Mouse (Mus musculus) left cerebral cortex, adult 9 months (tissue): Measurements from ENCODE around the gene Gm10073.
"Not testable (repeated sequence)": the region's sequence is repeated elsewhere in the genome, so short reads cannot be mapped to it uniquely, and the experiment has no call there.

Source experiments
- DNase-seq, 2 experiments: peaks; one replicate each; pipeline ENCODE4 v3.0.0; 2022; ENCODE audit warnings: low spot score in 2 of 2

Gene Gm10073

DNA sequence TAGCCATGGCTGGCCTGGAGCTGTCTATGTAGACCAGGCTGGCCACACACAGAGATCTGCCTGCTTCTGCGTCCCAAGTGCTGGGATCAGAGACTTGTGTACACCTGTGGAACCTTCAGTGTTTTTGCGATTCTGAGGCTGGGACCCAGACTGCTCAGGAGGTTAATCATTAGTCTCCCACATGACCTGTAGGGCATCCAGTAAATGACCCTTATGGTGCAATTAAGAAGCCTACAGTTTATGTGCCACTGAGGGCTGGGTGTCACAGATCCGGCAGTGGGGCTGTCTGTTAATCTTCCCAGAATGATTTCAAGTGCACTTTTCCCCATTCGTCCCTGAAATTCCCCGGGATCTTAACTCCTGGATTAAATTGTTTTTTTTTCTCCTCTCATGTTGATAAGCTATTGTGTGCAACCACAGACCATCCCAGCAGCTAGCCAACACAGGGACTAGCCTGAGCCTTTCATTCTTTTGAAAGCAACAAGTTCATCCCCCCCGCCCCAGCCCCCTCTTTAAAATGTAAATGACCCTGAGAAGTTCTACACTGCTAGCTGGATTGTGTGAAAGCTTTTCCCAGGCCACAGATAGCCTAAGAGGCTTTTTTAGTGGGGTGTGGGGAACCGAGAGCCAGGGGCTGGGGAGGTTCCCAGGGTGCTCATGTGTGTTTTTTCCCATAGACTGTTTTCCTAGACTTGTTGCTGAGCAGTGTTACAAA, 26.2 kb upstream of the Gm10073 start:
- no peak for DNase-seq

DNA sequence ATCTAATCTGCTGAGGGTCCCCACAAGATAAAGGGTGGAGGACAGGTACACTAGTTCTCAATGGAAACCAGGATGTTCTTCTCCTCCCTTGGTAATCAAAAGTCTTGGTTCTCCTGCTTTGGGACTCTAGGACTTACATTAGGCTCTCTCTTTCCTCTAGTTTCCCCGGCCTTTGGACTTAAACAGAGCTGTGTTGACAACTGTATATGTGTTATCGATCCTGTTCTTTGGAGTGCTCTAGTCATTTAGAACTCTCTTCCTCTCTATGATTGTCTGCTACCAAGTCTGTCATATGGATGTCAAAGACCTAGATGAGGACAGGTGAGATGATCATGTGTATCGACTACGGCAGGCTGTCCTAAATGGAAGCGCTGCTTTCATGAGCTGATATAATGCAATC, 23.8 kb upstream of the Gm10073 start:
- DNase-seq: no peak

DNA sequence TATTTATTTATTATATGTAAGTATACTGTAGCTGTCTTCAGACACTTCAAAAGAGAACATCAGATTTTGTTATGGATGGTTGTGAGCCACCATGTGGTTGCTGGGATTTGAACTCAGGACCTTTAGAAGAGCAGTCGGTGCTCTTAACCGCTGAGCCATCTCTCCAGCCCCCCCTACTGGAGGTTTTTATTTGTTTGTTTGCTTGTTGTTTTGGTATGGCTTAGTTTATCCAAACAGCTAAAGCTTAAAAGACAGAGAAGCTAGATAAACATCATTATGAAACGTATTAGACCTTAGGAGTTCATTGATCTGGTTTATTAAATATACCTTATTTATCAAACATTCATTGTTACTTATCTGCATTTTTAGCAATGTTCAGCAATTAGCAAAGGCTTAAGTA, 22.4 kb upstream of the Gm10073 start:
- DNase-seq: not testable (repeated sequence)

DNA sequence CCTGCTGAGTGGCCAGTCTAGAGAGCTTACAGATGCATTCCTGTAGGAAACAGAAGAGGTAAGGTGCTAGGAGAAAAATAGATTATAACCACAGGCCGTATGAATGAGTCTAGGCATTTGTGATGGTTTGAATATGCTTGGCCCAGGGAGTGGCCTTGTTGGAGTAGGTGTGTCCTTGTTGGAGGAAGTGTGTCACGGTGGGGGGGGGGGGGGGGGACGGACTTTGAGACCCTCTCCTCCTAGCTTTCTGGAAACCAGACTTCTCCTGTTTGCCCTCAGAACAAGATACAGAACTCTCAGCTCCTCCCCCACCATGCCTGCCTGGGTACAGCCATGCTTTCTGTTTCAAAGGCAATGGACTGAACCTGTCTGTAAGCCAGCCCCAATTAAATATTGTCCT, 19.2 kb upstream of the Gm10073 start:
- no peak for DNase-seq

DNA sequence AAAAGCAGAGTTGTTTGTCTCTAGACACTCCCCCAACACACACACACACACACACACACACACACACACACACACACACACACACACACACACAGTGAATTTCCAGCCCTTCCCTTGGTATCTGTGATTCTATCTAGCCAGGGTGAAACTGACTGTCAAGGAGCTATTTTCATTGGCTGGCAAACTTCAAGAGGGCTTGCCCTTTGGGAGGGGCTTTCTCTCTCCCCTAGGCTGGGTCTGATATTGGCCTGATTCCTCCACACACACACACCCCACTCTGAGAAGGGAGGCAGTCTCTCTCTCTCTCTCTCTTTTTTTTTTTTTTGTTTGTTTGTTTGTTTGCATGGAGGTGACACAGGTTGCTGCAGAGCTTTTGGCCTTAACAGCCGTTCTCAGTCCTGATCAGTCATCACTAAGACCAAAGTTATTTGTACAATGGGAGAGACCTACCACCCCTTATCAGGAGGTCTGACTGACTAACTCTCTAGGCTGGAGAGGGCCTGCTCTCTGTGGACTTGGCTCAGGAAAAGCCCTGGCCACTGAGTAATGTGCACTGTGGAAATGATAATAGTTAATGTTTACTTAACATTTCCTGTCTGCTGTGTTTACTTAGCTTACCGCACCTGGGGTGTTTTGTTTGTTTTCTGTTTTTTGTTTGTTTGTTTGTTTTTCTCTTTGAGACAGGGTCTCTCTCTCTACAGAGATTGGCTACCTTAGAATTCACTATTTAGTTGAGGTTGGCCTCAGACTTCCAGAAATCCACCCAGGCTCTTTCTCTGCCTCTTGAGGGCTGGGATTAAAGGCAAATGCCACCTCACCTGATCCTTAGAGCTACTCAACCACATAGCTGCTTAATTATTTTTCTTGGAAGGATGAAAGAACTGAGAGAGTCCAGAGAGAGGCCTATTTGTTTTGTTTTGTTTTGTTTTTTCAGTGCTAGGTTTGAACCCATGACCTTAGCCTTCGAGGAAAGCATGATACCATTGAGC, 15.5 kb upstream of the Gm10073 start:
- no peak for DNase-seq

DNA sequence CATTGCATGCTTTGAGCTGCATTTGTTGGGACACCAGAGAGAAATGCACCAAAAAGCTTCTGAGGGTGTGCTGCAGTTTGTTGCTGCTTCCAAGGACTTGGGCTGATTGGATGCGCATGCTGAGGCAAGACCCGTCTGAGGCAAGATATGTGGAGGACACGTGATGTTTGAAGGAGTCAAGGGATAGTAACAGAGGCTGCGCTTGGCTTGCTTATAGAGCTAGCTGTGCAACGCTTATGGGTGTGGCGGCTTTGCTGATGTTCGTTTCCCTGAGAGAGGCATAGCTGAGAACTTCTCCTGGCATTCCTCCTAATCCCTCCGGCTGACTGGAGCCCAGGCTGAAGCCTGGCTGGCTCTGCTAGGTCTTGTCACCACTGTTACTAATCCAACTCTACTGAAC, 13.6 kb upstream of the Gm10073 start:
- no peak for DNase-seq

DNA sequence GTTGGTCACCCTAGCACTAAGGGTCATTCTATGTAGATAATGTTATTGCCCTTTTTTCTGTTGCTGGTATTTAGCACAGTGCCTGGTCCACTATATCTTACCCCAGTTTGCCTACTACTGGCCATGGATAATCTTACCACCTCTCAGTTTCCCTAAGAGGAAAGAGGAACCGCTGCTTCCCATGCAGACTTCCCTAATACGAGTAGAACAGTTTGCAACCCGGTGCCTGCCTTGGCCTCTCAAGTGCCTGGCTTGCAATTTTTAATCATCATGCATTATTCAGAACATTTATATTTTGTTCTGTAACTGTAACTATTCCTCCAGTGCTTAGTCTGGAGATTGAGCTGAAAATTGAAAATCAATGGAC, 12.4 kb upstream of the Gm10073 start:
- no peak for DNase-seq

DNA sequence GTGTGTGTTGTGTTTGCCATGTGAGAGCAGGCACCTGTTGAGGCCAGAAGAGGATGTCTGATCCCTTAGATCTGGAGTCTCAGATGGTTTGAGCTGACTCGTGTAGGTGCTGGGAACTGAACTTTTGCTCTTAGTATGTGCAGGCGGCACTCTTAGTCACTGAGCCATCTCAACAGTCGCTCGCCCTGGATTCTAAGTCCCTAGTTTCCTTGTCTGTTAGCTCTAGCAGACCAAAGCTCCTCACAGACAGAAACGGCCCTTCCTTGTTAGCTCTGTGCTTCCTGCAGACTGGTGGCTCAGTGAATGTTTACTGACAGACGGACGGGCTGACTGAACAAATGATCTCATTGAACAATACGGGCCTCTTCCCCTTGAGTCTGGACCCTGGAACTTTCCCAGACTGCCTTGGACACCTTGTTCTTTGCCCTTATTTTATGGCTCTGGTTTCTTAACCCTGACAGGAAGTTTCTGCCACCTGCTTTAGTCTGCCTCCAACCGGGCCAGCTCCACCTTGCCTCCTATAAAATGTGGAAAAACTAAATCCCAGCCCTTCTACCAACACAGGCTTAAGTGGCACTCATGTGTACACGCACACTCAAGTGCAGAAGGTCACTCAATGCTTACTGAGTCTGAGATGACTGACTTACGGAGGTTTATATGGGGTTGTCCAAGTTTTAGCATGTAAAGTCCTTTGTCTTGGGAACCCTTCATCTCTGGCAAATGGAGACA, 11.8 kb upstream of the Gm10073 start:
- DNase-seq: no peak

DNA sequence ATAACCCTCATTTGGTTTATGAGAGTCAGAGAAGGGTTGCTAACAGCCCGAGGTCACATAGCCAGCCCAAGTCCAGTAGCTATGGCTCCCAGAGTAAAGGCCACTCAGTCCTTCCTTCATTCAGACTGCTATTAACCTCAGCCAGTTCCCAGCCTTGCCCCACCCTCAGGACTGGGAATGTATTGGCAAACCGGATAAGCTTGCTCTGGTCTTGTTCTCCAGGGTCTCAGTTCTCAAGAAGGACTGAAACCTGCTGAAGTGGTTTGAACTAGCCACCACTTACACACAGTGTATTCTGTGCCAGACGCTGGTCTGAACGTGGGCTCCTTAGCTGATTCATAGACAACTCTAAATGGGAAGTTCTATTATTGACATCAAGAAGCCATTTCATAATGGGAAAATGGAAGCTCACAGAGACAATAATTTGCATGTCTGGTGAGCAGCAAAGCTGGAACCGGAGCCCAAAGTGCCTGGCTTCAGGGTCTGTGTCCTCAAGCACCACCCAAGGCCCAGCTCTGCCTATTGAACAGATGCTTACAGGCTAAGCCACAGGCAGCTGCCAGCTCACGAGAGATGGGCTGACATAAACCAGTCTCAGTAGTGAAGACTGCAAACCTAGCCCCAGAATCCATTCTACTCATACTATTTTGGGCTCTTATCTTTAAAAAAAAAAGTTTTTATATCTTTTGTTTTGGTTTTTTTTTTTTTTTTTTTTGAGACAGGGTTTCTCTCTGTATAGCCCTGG, 8.3 kb upstream of the Gm10073 start:
- DNase-seq: no peak

DNA sequence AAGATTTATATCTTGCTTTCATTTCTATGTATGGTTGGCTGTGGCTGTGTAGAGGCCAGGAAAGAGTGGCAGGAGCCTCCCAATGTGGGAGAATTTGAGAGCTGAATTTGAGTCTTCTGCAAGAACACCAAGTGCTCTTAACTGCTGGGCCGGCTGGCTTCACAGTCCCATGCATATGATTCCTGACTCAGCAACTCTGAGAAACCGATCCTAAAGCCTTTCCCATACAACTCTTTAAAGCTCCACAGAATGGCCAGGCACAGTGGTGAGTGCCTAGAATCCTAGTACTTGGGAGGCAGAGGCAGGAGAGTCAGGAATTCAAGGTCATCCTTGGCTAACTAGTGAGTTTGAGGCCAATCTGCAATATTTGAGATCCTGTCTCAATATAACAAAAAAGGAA, 6.2 kb upstream of the Gm10073 start:
- no peak for DNase-seq

DNA sequence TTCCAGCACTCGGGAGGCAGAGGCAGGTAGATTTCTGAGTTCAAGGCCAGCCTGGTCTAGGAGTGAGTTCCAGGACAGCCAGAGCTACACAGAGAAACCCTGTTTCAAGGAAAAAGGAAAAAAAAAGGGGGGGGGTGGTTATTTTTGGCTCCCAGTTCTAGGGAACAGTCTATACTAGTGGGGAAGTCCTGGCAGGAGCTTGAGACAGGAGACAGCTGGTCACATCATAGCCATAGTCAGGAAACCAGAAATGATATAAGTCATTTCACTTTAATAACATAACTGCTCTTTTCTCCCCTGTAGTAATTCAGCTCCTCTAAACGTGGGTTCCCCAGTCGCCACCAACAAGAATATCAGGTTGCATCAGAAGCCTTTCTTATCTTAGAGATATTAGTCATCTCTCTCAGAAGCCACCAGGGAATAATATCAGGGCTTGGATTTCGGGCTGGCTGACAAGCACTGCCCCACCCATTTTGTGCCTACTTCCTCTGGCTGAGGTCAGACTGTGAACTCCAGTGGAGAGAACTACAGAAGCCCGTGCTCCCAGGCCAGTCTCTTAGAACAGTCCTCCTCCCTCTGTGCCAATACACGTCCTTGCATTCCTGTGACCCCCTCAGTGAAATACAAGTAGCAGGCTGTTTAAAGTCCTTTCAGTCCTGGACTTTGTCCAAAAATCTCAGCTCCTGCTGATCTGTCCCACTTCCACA, 3.7 kb upstream of the Gm10073 start:
- DNase-seq: no peak

DNA sequence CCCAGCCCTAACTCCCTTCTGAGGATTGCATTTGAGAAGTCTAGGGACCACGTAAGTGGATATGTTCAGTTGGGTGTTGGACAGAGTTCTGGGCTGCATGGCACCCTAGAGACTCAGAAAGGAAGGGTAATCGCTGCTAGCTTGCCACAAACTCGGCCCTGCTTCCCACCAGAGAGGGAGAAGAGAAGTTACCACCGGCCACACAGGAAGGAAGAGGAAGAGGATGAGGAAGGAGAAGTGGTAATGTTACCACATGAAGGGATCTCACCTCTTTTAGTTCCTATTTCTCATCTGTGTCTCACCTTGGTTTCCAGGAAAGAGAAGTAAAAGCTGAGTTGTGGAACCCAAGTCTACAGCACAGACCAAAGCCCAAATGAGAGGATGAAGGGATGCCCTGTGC, 1.0 kb upstream of the Gm10073 start:
- DNase-seq: no peak

DNA sequence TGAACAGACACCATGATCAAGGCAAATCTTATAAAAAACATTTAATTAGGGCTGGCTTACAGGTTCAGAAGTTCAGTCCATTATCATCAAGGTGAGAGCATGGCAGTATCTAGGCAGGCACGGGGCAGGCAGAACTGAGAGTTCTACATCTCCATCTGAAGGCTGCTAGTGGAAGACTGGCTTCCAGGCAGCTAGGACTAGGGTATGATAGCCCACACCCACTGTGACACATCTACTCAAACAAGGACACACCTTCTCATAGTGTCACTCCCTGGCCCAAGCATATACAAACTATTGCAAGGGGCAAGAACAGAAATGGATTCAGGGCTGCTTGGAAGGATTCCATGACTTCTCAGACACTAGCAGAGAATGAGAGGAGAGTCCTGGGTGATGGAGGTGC, 1.1 kb downstream of the Gm10073 start:
- DNase-seq: not testable (repeated sequence)

DNA sequence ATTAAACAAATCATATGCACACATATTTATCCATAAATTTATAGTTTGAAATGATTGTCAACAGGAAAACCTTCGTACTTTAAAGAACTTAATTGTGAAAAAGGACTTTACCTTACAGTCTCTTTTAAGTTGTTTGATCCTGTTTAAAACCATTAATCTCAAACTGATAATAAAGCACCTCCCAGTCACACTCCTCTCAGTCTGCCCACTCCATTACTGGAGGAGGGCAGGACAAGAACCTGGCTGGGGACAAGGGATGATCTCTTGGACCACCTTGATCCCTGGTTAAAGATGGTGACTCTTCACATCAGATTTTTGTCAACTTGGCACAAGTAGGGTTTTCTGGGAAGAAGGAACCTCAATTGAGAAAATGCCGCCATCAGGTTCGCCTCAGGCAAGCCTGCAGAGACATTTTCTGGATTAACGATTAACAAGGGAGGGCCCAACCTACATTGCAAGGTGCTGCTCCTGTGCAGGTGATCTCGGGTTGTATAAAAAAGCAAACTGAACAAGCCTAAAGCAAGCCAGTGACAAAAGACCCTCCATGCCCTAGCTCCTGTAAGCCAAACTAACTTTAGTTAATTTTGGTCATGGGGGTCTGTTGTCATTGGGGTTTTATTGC, 1.6 kb downstream of the Gm10073 start:
- DNase-seq: no peak

DNA sequence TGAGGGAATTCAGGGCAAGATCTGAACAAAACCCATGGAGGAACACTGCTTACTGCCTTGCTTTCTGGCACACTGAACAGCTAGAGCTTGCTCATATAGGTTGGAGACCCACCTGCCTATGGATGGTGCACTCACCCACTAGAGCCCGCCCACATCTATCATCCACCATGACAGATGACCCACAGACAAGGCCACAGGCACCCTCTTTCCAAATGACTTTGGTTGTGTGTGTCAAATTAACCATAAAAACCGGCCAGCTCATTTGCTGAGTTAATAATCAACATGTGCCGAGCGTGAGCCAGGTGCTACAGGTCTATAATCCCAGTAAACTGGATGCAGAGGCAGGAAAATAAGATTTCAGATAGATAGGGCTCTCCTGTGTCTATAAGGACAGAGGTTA, 2.9 kb downstream of the Gm10073 start:
- no peak for DNase-seq

DNA sequence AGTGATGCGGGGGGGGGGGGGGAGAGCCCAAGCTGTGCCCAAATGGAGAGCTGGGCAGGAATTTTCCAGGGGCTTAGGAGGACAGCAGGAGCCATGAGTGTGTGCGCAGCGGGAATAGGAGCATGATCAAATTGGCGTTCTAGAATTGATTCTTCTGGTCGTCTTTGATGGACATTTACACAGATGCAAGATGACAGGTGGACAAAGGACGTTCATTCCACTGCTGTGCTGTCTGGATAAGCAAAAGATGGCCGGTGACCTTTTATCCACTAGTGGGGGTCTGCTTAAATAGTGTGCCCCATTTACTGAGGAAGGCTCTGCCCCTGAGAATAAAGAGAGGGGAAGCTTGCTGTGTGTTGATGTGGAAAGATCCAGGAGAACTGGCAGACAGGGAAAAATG, 4.3 kb downstream of the Gm10073 start:
- no peak for DNase-seq

DNA sequence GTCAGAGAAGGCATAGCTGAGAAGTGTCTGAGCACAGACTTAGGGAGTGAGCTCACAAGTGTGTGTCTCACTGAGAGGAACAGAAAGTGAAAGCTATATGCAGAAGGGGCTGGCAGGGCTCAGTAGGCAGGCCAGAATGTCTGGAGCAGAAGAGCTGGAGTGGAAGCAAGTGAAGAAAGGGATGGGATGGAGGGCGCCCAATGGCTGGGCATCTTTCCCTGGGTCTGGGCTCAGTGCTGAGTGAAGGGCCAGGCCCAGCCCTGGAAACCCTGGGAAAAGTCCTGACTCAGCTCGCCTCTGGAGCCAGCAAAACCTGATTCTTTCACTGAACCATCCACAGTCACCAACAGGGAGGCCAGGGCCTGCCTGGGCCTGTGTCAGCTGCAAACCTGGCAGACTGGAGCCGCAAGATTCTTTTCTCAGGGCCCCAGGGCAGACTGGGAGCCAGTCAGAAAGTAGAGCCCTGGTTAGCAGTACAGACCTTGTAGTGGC, 9.5 kb downstream of the Gm10073 start:
- no peak for DNase-seq

DNA sequence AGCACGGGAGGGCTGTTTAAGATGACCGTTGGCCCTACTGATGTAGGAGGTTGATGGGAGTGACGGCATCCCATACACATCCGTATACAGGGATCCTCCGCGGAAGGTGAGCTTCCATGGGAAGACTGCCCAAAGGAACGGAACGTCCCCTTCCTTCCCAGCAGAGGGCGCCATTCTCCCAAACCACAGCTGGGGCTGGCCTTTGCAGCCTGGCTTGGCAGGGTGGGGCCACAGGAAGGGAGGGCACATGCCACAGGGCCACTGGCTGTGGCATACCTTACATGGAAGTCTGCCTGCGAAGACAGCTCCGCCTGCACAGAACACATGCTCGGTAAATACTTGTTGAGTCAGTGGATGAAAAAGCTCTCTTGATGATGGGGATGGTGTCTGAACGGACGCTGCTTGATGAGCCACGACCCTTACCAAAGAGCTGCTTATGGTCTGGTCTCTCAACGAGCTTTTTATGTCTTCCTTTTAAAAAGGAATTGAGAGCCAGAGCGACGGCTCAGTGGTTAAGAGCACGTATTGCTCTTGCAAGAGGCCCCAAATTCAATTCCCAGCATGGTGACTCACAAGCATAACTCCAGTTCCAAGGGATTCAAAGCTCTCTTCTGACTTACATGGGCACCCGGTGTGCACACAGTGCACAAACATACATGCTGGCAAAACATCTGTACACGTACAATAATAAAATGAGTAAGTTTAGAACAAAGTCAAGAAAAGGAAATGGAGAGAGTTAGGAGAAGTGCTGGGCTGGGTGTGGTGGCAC, 12.0 kb downstream of the Gm10073 start:
- DNase-seq: peak in 1 of 2 experiments; percentile 7

DNA sequence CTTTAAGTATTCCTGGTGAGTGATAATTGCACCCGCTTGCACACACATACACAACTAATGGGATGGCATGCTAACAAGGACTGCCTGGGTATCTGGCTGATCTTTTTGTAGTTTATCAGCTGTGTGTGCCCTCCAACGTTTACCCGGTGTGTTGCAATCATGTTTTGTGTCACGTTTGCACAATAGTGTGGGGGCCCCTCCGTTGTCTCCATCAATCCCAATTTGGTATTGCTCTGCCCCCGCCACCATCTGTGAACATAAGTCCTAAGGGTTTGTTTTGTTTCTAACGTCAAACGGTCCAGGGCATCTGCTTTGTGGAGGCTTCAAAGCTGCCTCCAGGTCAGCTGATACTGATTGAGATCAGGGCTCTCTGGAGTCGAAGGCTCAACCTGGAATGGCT, 13.4 kb downstream of the Gm10073 start:
- DNase-seq: no peak
